Mouse (Mus musculus) C2C12 (cell line): ENCODE results near the gene Camk2d.
A peak's percentile ranks its signal among the peaks of the same experiment; 100 is the strongest.

ENCODE experiments used
- CEBPB ChIP-seq: IDR thresholded peaks from one replicate; pipeline ENCODE4 v1.6.1; 2011; ENCODE audit warnings: low read depth, mild to moderate bottlenecking, control low read depth, moderate library complexity
- CTCF ChIP-seq: IDR thresholded peaks from one replicate; pipeline ENCODE4 v1.5.1; 2011; ENCODE audit not compliant: control insufficient read depth, insufficient read depth, insufficient read length
- MAX ChIP-seq: IDR thresholded peaks from one replicate; pipeline ENCODE4 v1.6.1; 2011; ENCODE audit warnings: mild to moderate bottlenecking, control low read depth
- MYOD1 ChIP-seq: IDR thresholded peaks from one replicate; pipeline ENCODE4 v1.6.1; 2011; ENCODE audit warnings: low read depth; ENCODE audit not compliant: control insufficient read depth, insufficient read length
- MYOG ChIP-seq: IDR thresholded peaks from one replicate; pipeline ENCODE4 v1.6.1; 2011; ENCODE audit not compliant: control insufficient read depth, insufficient read length; ENCODE audit errors: extremely low read depth

GRCm38 (mm10) chr3:126829817-126830216 is 233.7 kb downstream of the Camk2d start:
- TF ChIP-seq CEBPB (no peak), CTCF (no peak), MAX (no peak), MYOD1 (peak; percentile 82), MYOG (no peak)
